Mouse (Mus musculus) E14TG2a.4 (cell line): ENCODE results near the gene Gm17349.

Source experiments
- H3K27me3 ChIP-seq: 2 replicates; pipeline ENCODE4 v1.6.1; 2014; ENCODE audit warnings: low read length, control low read depth; ENCODE audit not compliant: insufficient read depth
- H3K36me3 ChIP-seq: 2 replicates; pipeline ENCODE4 v1.6.1; 2014; ENCODE audit warnings: low read length, control low read depth; ENCODE audit not compliant: insufficient read depth
- H3K4me1 ChIP-seq: replicated peaks from 2 replicates; pipeline ENCODE4 v1.6.1; 2014; ENCODE audit warnings: low read depth, low read length, control low read depth
- H3K4me3 ChIP-seq: replicated peaks from 2 replicates; pipeline ENCODE4 v1.5.1; 2014; ENCODE audit warnings: mild to moderate bottlenecking, low read length
- H3K9me3 ChIP-seq: 2 replicates; pipeline ENCODE4 v1.6.1; 2014; ENCODE audit warnings: low read length, control low read depth
- CTCF ChIP-seq: conservative IDR thresholded peaks from 2 replicates; pipeline ENCODE4 v1.5.1; 2014; ENCODE audit warnings: low read length
- NANOG ChIP-seq: IDR thresholded peaks from 2 replicates; pipeline ENCODE4 v1.6.1; 2014; ENCODE audit warnings: borderline replicate concordance, low read length, mixed read lengths
- POU5F1 ChIP-seq: IDR thresholded peaks from 2 replicates; pipeline ENCODE4 v1.6.1; 2014; ENCODE audit warnings: low read length, borderline replicate concordance

The Gm17349 gene

DNA sequence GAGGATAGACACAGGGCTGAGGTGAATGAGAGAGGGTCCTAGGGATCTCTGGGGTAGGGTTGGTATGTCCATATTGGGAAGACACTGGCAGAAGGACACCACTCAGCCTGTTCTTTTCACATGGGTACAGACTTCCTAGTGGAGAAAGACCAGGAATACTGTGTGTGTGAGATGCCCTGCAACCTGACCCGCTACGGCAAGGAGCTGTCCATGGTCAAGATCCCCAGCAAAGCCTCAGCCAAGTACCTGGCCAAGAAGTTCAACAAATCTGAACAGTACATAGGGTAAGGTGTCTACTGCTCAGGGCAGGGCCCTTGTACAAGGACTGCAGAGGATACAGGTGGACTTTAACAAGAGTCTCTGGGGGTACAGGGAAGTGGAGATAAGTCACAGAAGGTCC lies 8.0 kb downstream of the Gm17349 start:
- Histone ChIP-seq H3K4me3 (no peak overlapping the region), H3K9me3 (no peaks in the 10 kb centered on the region), H3K4me1 (peaks cover 45% of the 10 kb centered on the region), H3K27me3 (peaks cover 8% of the 10 kb centered on the region), H3K36me3 (peaks cover 3% of the 10 kb centered on the region)
- TF ChIP-seq CTCF = no peak
- no peak for TF ChIP-seq NANOG
- no peak for TF ChIP-seq POU5F1

DNA sequence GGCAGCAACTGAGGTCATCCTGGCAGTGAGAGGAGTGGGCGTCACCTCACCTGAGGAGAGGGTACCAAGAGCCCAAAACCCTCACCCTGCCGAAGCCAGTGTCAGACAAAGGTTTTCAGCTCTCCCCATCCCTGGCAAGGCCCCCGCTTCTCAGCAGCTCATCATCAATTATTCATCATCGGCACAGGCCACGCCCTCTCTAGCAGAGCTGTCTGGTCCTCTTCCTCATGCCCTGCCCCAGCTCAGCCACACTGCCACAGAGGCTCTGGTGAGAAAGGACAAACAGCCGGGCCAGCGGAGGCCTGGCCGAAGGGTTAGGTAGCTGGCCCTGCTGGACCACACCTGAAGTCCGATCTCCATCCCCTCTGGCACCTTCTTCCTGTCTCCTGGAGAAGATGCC lies 13.3 kb downstream of the Gm17349 start:
- H3K4me3 ChIP-seq = no peak overlapping the region
- H3K9me3 ChIP-seq = no peaks in the 10 kb centered on the region
- TF ChIP-seq POU5F1 = no peak
- TF ChIP-seq NANOG = no peak
- TF ChIP-seq CTCF = no peak
- peaks cover 8% of the 10 kb centered on the region for H3K27me3 ChIP-seq
- H3K36me3 ChIP-seq = no peaks in the 10 kb centered on the region
- H3K4me1 ChIP-seq = peaks cover 34% of the 10 kb centered on the region

DNA sequence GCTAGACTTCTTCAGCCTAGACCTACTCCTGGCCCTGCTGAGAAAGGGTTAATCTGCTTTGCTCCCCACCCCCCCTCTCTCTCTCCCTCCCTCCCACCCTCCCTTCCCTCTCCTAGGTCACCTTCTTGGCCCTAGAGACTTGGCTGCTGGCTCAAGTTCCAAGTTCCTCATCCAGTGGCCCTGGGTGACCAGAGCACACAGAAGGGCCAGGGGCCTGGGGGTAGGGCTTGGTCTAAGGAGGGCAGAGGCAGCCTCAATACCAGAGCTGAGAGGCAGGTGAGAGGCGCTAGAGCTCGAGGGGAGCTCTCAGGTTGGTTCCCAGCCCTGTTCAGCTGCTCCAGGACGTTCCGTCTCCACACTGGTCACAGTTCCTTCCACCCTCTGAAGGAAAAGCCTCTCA lies 14.4 kb downstream of the Gm17349 start:
- TF ChIP-seq CTCF (no peak), NANOG (no peak), POU5F1 (no peak)
- peaks cover 8% of the 10 kb centered on the region for H3K27me3 ChIP-seq
- no peak overlapping the region for H3K4me3 ChIP-seq
- peaks cover 38% of the 10 kb centered on the region for H3K4me1 ChIP-seq
- no peaks in the 10 kb centered on the region for H3K9me3 ChIP-seq
- no peaks in the 10 kb centered on the region for H3K36me3 ChIP-seq

DNA sequence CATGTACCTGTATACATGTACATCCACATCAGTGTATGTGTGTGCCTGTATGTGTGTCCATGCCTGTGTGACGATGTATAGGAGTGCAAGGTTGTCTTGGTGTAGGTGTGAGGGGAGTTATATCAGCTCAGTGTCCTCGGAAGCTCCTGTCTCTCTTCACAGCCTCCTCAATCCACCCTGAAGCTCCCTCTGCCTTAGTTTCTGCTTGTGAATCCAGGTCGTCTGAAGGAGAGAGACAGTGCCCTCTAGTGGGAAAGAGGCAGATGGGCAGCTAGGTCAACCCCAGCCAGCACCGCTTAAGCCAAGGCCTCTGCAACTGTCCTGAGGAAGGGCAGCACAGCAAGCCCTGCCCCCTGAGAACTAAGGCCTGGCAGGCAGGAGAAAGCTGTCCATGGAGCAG lies 16.6 kb downstream of the Gm17349 start:
- TF ChIP-seq NANOG (no peak), CTCF (peak; percentile 94)
- no peaks in the 10 kb centered on the region for H3K9me3 ChIP-seq
- peaks cover 56% of the 10 kb centered on the region for H3K4me1 ChIP-seq
- no peaks in the 10 kb centered on the region for H3K36me3 ChIP-seq
- H3K4me3 ChIP-seq = no peak overlapping the region
- peaks cover 2% of the 10 kb centered on the region; the same call in 1 of the 2 replicates for H3K27me3 ChIP-seq

DNA sequence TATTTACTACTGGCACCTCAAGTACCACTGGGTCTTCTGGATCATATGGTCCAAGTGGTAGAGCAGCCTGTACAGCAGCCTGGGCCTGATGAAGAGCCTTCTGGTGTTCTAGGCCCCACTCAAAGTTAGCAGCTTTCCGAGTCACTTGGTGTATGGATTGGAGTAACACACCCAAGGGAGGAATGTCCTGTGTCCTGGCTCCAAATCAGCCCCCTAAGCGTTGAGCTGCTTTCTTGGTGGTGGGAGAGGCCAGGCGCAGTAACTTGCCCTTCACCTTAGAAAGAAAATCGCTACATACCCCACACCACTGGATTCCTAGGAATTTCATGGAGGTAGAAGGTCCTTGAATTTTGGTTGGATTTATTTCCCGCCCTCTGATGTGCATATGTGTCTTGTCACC lies 21.1 kb downstream of the Gm17349 start:
- Histone ChIP-seq H3K27me3 (no peaks in the 10 kb centered on the region), H3K9me3 (no peaks in the 10 kb centered on the region), H3K4me1 (peaks cover 77% of the 10 kb centered on the region), H3K36me3 (no peaks in the 10 kb centered on the region), H3K4me3 (no peak overlapping the region)
- TF ChIP-seq POU5F1 (no peak), NANOG (no peak), CTCF (no peak)

DNA sequence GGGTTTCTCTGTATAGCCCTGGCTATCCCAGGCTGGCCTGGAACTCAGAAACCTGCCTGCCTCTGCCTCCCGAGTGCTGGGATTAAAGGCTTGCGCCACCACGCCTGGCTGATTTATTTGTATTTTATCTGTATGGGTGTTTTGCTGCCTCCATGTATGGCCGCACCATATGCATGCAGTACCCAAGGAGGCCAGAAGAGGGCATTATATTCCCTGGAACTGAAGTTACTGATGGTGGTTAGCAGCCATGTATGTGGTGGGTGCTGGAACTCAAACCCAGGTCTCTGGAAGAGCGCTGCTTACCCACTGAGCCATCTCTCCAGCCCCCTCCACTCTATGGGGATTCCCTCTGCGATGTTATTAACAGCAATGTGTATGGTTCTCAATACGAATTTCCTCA lies 22.4 kb downstream of the Gm17349 start:
- Histone ChIP-seq H3K36me3 (no peaks in the 10 kb centered on the region), H3K27me3 (no peaks in the 10 kb centered on the region), H3K9me3 (no peaks in the 10 kb centered on the region), H3K4me3 (no peak overlapping the region), H3K4me1 (peaks cover 74% of the 10 kb centered on the region)
- TF ChIP-seq CTCF (peak; percentile 81), POU5F1 (no peak), NANOG (no peak)

DNA sequence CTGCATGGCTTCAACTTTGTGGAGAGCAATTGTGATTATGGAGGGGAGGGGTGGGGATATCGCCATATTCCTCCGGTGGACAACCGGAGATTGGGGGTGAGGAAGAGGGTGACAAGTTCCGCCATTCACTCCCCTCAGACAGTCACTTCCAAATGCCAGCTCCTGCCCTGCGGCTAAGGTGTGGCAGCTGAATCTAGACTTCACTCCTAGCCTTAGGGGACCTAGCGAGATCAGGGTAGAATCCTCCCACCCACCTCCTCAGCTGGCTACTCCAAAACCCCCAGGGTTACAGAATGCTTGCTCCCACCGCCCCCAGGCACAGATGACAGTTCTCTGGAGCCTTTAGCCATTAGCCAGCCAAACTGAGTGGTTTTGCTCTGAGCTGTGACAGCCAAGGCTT lies 26.3 kb downstream of the Gm17349 start:
- Histone ChIP-seq H3K4me1 (peaks cover 87% of the 10 kb centered on the region), H3K27me3 (no peaks in the 10 kb centered on the region), H3K4me3 (peak overlapping the region; percentile 68), H3K36me3 (no peaks in the 10 kb centered on the region), H3K9me3 (no peaks in the 10 kb centered on the region)
- TF ChIP-seq CTCF = no peak
- TF ChIP-seq NANOG = 0 out of 2 replicates have a peak, but pooled peaks have one; percentile 8

DNA sequence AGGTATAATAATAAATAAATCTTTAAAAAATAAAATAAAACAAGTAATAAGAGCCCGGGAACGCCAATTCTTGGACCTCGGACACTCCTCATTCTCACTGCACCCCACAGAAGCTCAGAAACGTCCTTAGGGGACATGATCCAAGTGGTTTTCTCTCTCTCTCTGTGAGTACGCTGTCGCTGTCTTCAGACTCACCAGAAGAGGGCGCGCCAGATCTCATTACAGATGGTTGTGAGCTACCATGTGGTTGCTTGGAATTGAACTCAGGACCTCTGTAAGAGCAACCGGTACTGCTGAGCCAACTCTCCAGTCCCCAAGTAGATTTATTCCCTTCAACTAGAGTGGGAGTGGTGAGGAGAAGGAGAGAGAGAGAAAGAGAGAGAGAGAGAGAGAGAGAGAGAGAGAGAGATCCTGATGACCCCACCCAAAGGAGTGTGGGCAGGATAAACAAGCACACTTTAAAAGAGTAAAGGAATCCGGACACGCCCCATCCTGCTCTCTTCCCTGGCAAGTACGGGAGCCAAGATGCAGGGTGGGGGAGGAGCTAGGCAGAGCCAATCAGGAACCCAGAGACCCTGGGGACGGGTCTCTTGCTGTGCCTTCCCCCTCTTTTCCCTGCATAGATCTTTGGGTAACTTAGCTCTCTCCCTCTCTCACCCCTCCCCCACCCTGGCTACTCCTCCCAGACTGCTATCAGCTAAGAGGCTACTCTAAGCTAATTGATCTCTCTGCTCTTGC lies 27.1 kb downstream of the Gm17349 start:
- Histone ChIP-seq H3K9me3 (no peaks in the 10 kb centered on the region), H3K4me1 (peaks cover 79% of the 10 kb centered on the region), H3K36me3 (peaks cover 4% of the 10 kb centered on the region), H3K27me3 (peaks cover 4% of the 10 kb centered on the region), H3K4me3 (peak overlapping the region; percentile 68)
- peak; percentile 58 for TF ChIP-seq CTCF
- TF ChIP-seq NANOG = no peak

DNA sequence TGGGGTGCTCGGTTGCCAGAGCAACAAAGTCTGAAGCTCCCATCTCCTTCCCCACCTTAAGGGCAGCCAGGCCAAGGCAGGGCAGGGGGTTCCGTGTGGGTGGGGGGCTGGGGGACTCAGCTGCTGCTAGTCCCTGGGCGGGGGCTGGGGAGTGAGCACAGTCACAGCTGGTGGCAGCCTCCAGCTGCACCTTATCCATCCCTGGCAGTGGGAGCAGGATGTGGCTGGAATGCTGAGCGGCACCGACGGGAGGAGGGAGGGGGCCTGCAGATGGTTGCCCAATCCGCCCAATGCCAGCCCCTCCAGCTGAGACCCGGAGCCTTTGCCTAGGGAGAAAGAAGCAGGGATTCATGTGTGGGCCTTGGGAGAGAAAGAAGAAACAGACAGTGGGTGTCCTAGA lies 28.2 kb downstream of the Gm17349 start:
- no peak for TF ChIP-seq NANOG
- TF ChIP-seq POU5F1 = no peak
- no peak for TF ChIP-seq CTCF

More for the DNA sequence above, 28.2 kb downstream of the Gm17349 start:
- Histone ChIP-seq H3K9me3 (no peaks in the 10 kb centered on the region), H3K36me3 (peaks cover 9% of the 10 kb centered on the region), H3K4me1 (peaks cover 69% of the 10 kb centered on the region), H3K27me3 (peaks cover 15% of the 10 kb centered on the region), H3K4me3 (peak overlapping the region; percentile 68)
